Mouse (Mus musculus): ENCODE measurements at regions not wholly inside any gene's neighbourhood (a gene's known extent, or its start where the extent isn't known, plus 50 kb on each side); places are given as distances from the start of the nearest gene placed in this dataset.

DNA sequence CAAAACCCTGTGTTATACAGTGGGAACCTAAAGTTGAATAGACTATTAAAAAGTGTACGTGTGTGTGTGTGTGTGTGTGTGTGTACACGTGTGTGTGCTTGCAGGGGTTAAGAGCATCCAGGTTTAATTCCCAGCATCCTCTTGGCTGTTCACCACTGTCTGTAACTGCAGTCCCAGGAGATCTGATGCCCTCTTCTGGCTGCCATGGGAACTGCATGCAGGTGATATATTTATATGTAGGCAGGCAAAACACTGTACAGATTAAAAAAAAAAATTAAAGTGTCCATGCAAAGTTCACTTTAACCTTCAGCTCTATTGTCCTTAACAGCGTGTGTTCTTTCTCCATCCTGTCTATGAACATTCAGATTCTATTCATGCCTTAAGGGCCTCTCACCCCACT, 454.1 kb downstream of the Rnf144b start:
- H3K27me3 ChIP-seq = peaks cover 12% of the 10 kb centered on the region
- ATAC-seq (no peak), DNase-seq (ENCODE audit: low read depth, low spot score) (no peak)
- POLR2A ChIA-PET = no interaction called here
- in situ Hi-C loops (cut with MboI; ENCODE audit: low pct_unique_long_range_greater_than_20kb) = loop anchor here (25.0 kb wide), 2 partner anchors 264 to 439 kb away; no protein-coding TSS in a partner anchor
- CTCF ChIA-PET = interaction anchor here (1.1 kb wide), 1 partner anchor 15 kb away, joined by 3 read pairs; no protein-coding TSS in a partner anchor
- peak; percentile 60 for TF ChIP-seq CTCF (IDR thresholded peaks at IDR 0.05)

GRCm38 (mm10) chr13:47580144-47580543, 457.7 kb downstream of the Rnf144b start:
- no peak for DNase-seq (ENCODE audit: low read depth, low spot score)
- H3K27me3 ChIP-seq = peaks cover 9% of the 10 kb centered on the region
- no peak for TF ChIP-seq CTCF (IDR thresholded peaks at IDR 0.05)
- in situ Hi-C loops (cut with MboI; ENCODE audit: low pct_unique_long_range_greater_than_20kb) = loop anchor here (25.0 kb wide), 2 partner anchors 268 to 443 kb away; no protein-coding TSS in a partner anchor
- POLR2A ChIA-PET = no interaction called here
- ATAC-seq = no peak
- CTCF ChIA-PET = no interaction called here

- ATAC-seq (peak; percentile 100), DNase-seq (ENCODE audit: low read depth, low spot score) (peak; percentile 75)
- ChIA-PET CTCF (no interaction called here), POLR2A (no interaction called here)
- no peak for TF ChIP-seq CTCF (IDR thresholded peaks at IDR 0.05)
- peaks cover 19% of the 10 kb centered on the region for H3K27me3 ChIP-seq
- in situ Hi-C loops (cut with MboI; ENCODE audit: low pct_unique_long_range_greater_than_20kb) = loop anchor here (25.0 kb wide), 2 partner anchors 273 to 448 kb away; no protein-coding TSS in a partner anchor
Observed at GRCm38 (mm10) chr13:47585158-47585557, 462.7 kb downstream of the Rnf144b start.

DNA sequence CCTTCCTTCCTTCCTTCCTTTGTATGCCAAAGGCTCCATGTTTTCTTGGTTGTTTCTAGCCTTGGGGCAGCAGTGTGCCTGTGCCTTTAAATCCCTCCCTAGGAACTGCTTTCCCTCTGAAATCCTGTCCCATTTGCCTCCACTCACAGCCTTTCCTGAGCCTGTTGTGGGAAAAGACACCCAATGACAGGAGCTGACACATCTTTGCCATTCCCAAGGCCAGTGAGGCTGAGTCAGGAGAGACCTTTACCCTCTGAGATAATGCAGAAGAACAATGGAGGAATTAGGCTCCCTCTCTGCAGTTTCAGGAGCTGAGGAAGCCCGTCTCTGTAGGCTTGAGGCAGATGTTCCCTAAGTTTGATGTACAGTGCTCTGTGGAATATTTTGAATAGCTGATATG, 480.2 kb downstream of the Rnf144b start:
- CTCF ChIA-PET = interaction anchor here (1.3 kb wide), 1 partner anchor 11 kb away, joined by 3 read pairs; no protein-coding TSS in a partner anchor
- in situ Hi-C loops (cut with MboI; ENCODE audit: low pct_unique_long_range_greater_than_20kb) = no loop called here
- peaks cover 14% of the 10 kb centered on the region for H3K27me3 ChIP-seq
- ATAC-seq = no peak
- DNase-seq (ENCODE audit: low read depth, low spot score) = no peak
- TF ChIP-seq CTCF (IDR thresholded peaks at IDR 0.05) = no peak
- POLR2A ChIA-PET = no interaction called here

GRCm38 (mm10) chr13:47611439-47611838, 489.0 kb downstream of the Rnf144b start:
- H3K27me3 ChIP-seq = peaks cover 13% of the 10 kb centered on the region
- in situ Hi-C loops (cut with MboI; ENCODE audit: low pct_unique_long_range_greater_than_20kb) = no loop called here
- TF ChIP-seq CTCF (IDR thresholded peaks at IDR 0.05) = no peak
- ATAC-seq (no peak), DNase-seq (ENCODE audit: low read depth, low spot score) (no peak)
- ChIA-PET POLR2A (no interaction called here), CTCF (no interaction called here)

DNA sequence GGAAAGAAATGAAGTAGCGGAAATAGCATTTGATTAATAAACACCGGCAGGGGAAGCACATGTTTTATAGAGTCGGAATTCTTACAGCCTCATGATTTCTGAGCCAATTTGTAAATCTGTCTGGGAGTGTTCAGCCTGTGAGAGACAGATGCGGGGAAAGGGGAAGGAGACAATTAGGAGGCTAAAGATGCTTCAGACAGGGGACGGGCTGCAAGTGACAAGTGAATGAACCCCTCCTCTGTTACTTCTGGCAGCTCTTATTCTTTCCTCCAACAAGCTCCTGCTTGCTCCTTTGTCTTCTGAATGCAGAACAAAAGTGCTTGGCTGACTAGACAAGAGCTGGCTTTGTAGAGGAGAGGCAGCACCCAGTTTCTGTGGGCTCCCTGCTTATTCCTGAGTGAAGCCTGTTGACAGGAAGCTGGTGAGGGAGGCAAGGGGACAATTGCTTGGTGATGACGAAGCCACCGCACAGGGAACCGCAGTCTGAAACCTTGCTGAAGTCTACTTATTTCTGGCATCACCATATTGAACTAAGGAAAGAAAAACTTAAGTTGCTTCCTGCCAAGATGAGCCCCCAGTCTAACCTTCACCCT, 514.2 kb downstream of the Rnf144b start:
- TF ChIP-seq CTCF (IDR thresholded peaks at IDR 0.05) = no peak
- in situ Hi-C loops (cut with MboI; ENCODE audit: low pct_unique_long_range_greater_than_20kb) = no loop called here
- POLR2A ChIA-PET = interaction anchor here (0.5 kb wide), 1 partner anchor 15 kb away, joined by 3 read pairs; no protein-coding TSS in a partner anchor
- ATAC-seq (no peak), DNase-seq (ENCODE audit: low read depth, low spot score) (no peak)
- CTCF ChIA-PET = no interaction called here
- H3K27me3 ChIP-seq = peaks cover 28% of the 10 kb centered on the region

GRCm38 (mm10) chr13:47642341-47642740, 519.9 kb downstream of the Rnf144b start:
- ATAC-seq = no peak
- DNase-seq (ENCODE audit: low read depth, low spot score) = no peak
- in situ Hi-C loops (cut with MboI; ENCODE audit: low pct_unique_long_range_greater_than_20kb) = no loop called here
- ChIA-PET CTCF (no interaction called here), POLR2A (no interaction called here)
- peaks cover 17% of the 10 kb centered on the region for H3K27me3 ChIP-seq
- peak; percentile 52 for TF ChIP-seq CTCF (IDR thresholded peaks at IDR 0.05)

GRCm38 (mm10) chr13:47645081-47645480, 522.6 kb downstream of the Rnf144b start:
- peaks cover 10% of the 10 kb centered on the region for H3K27me3 ChIP-seq
- CTCF ChIA-PET = no interaction called here
- ATAC-seq (no peak), DNase-seq (ENCODE audit: low read depth, low spot score) (no peak)
- TF ChIP-seq CTCF (IDR thresholded peaks at IDR 0.05) = no peak
- POLR2A ChIA-PET = no interaction called here
- in situ Hi-C loops (cut with MboI; ENCODE audit: low pct_unique_long_range_greater_than_20kb) = no loop called here

DNA sequence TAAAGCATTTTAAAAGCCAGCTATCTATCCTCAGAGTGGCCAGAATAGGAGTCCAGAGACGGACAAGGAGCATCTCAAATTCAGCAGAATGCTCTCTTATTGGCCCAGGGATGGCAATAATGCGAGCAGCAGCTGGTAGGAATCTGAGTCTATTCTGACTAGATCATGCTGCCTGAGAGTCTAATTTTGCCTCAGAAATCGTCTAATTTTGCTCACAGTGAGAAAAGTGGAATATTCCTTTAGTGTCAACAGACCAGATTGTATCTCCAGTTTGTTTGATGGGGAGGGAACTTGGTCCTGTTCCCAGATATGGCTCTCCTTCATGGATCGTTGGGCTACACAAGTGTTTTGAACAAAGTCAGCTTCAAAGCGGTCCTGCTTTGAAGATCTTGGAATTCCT, 525.2 kb downstream of the Rnf144b start:
- no peak for DNase-seq (ENCODE audit: low read depth, low spot score)
- no peak for TF ChIP-seq CTCF (IDR thresholded peaks at IDR 0.05)
- in situ Hi-C loops (cut with MboI; ENCODE audit: low pct_unique_long_range_greater_than_20kb) = no loop called here
- ChIA-PET CTCF (interaction anchor here (1.7 kb wide), 1 partner anchor 11 kb away, joined by 4 read pairs; no protein-coding TSS in a partner anchor), POLR2A (no interaction called here)
- ATAC-seq = no peak
- peaks cover 8% of the 10 kb centered on the region for H3K27me3 ChIP-seq

DNA sequence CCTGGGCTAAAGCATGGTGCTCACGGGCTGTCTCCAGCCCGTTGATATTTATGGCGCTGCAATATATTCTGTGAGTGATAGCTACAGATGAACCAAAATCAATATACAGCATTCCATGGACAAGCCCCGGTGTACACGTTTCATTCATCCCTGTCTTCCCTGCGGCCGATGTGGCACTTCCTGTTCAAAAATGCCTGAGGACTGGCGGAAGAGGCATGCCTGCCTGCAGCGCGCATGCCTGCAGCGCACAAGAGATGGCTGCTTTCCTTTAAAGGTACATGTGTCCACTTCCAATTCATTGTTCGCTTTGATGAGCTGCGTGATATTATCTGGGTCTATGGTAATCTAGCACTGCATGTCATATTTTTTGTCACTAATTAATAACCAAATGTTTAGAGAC, 527.6 kb downstream of the Rnf144b start:
- no peak for TF ChIP-seq CTCF (IDR thresholded peaks at IDR 0.05)
- ChIA-PET POLR2A (no interaction called here), CTCF (no interaction called here)
- in situ Hi-C loops (cut with MboI; ENCODE audit: low pct_unique_long_range_greater_than_20kb) = no loop called here
- ATAC-seq (no peak), DNase-seq (ENCODE audit: low read depth, low spot score) (no peak)
- H3K27me3 ChIP-seq = peaks cover 11% of the 10 kb centered on the region

DNA sequence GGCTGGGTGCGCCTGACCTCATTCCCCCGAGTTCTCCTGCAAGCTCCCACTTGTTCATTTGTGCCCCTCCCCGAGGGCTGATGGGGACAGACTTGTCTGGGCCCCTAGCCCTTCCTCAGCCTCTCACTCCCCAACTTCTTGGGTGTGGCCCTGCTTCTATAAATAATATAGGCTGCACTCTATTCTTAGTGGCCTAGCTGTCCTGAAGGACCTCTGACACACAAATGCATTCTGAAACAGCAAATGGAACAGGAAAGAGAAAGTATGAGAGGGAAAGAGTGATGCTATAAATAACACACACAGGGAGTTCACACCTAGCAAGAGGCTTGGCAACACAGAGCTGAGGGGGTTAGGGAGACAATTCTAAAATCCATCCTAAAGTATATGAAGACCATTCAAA, 544.0 kb downstream of the Rnf144b start:
- TF ChIP-seq CTCF (IDR thresholded peaks at IDR 0.05) = no peak
- POLR2A ChIA-PET = no interaction called here
- DNase-seq (ENCODE audit: low read depth, low spot score) = no peak
- peaks cover 45% of the 10 kb centered on the region for H3K27me3 ChIP-seq
- CTCF ChIA-PET = interaction anchor here (0.8 kb wide), 1 partner anchor 12 kb away, joined by 3 read pairs; no protein-coding TSS in a partner anchor
- in situ Hi-C loops (cut with MboI; ENCODE audit: low pct_unique_long_range_greater_than_20kb) = loop anchor here (5.0 kb wide), 1 partner anchor 796 kb away; no protein-coding TSS in a partner anchor
- ATAC-seq = no peak
